Mouse (Mus musculus) T-cell, adult 2 months (primary cell): ENCODE results near the gene Pdzk1ip1.

Experiments
- DNase-seq: peaks from one replicate; pipeline ENCODE4 v3.0.0; 2022; ENCODE audit warnings: low spot score

Pdzk1ip1 gene

GRCm38 (mm10) chr4:115088611-115089338, at the start of gene Pdzk1ip1:
Pdzk1ip1 (plus strand) TSS chr4:115088708.
- no peak for DNase-seq

GRCm38 (mm10) chr4:115045621-115046020, 42.9 kb upstream of the Pdzk1ip1 start:
- DNase-seq, result no peak

GRCm38 (mm10) chr4:115047750-115048149, 40.8 kb upstream of the Pdzk1ip1 start:
- DNase-seq, result peak; percentile 65

- DNase-seq, result no peak
Measured at GRCm38 (mm10) chr4:115048190-115048589, 40.3 kb upstream of the Pdzk1ip1 start.

- no peak for DNase-seq
Measured at GRCm38 (mm10) chr4:115051245-115051644, 37.3 kb upstream of the Pdzk1ip1 start.

GRCm38 (mm10) chr4:115052343-115053005, 36.0 kb upstream of the Pdzk1ip1 start:
- DNase-seq, result no peak

- no peak for DNase-seq
Measured at GRCm38 (mm10) chr4:115055044-115055443, 33.5 kb upstream of the Pdzk1ip1 start.

- no peak for DNase-seq
Measured at GRCm38 (mm10) chr4:115055691-115056090, 32.8 kb upstream of the Pdzk1ip1 start.

GRCm38 (mm10) chr4:115056371-115056920, 32.1 kb upstream of the Pdzk1ip1 start, which contains the start of gene Tal1:
Tal1 (plus strand) TSS chr4:115056426.
- DNase-seq, result no peak

GRCm38 (mm10) chr4:115056921-115057673, 31.4 kb upstream of the Pdzk1ip1 start:
- peak; percentile 34 for DNase-seq

- DNase-seq, result no peak
Measured at GRCm38 (mm10) chr4:115057674-115058316, 30.7 kb upstream of the Pdzk1ip1 start.

- DNase-seq, result no peak
Measured at GRCm38 (mm10) chr4:115058317-115058761, 30.2 kb upstream of the Pdzk1ip1 start.

- DNase-seq, result no peak
Measured at GRCm38 (mm10) chr4:115058871-115059590, 29.5 kb upstream of the Pdzk1ip1 start.

GRCm38 (mm10) chr4:115059871-115060270, 28.6 kb upstream of the Pdzk1ip1 start:
- no peak for DNase-seq

- DNase-seq, result no peak
Measured at GRCm38 (mm10) chr4:115060753-115061152, 27.8 kb upstream of the Pdzk1ip1 start.

GRCm38 (mm10) chr4:115062540-115062874, 26.0 kb upstream of the Pdzk1ip1 start:
- DNase-seq, result no peak

GRCm38 (mm10) chr4:115062875-115063517, 25.5 kb upstream of the Pdzk1ip1 start:
- DNase-seq, result peak; percentile 25

- DNase-seq, result no peak
Measured at GRCm38 (mm10) chr4:115063518-115064239, 24.8 kb upstream of the Pdzk1ip1 start.

GRCm38 (mm10) chr4:115071668-115072067, 16.8 kb upstream of the Pdzk1ip1 start:
- no peak for DNase-seq

GRCm38 (mm10) chr4:115074789-115075188, 13.7 kb upstream of the Pdzk1ip1 start:
- no peak for DNase-seq
